Mouse (Mus musculus): ENCODE measurements around the gene Olfr1239. TPM values are rescaled to one million over a fixed set of nuclear protein-coding genes. Genes with fewer than 3 reads are reported as not detected.

Olfr1239 gene
- polyA plus RNA-seq (2011; ENCODE audit: insufficient read depth, insufficient read length, low replicate concordance, missing spikeins) = not detected in 2 replicates

DNA sequence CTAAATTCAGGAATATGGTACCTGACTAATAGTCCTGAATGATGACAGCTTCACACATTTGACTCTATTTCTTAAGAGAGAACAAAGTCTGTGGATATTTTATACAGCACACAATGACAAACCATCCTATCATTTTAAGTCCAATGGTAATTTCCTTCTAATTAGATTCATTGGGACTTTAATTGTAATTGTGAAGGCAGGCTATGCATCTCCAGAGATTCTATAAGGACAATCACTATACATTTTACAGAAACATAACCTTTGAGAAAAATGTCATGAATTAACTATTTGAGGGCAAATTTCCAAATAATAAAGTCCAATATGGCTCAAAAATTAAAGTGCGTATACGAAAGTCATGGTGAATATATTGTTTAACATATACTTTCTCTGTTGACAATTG lies at the start of gene Olfr1239:
Gene Olfr1239, minus strand, starts transcription at position 101 of the 400 bp plus-strand sequence.
- WGBS = 84% methylated on average over 2 of the region's 2 CpGs
- TF ChIP-seq CTCF (IDR thresholded peaks at IDR 0.05; ENCODE audit: control insufficient read depth, insufficient read depth, low read length) (no peak), POLR2A (IDR thresholded peaks at IDR 0.05; ENCODE audit: borderline replicate concordance, control insufficient read depth, low read depth, low read length) (no peak)
- no peak within 1 kb of the TSS for H3K27ac ChIP-seq (ENCODE audit: control insufficient read depth, insufficient read depth, low read depth, low read length, poor library complexity)
- H3K4me1 ChIP-seq (ENCODE audit: control insufficient read depth, insufficient read depth, low read length) = no peaks in the 10 kb centered on the region
- H3K4me3 ChIP-seq (replicated peaks; ENCODE audit: control insufficient read depth, low read depth, low read length) = no peak within 1 kb of the TSS

- H3K4me1 ChIP-seq (ENCODE audit: control insufficient read depth, insufficient read depth, low read length) = no peaks in the 10 kb centered on the region
- H3K4me3 ChIP-seq (replicated peaks; ENCODE audit: control insufficient read depth, low read depth, low read length) = no peak within 1 kb of the TSS
- no peak within 1 kb of the TSS for H3K27ac ChIP-seq (ENCODE audit: control insufficient read depth, insufficient read depth, low read depth, low read length, poor library complexity)
- no peak for TF ChIP-seq POLR2A (IDR thresholded peaks at IDR 0.05; ENCODE audit: borderline replicate concordance, control insufficient read depth, low read depth, low read length)
- no peak for TF ChIP-seq CTCF (IDR thresholded peaks at IDR 0.05; ENCODE audit: control insufficient read depth, insufficient read depth, low read length)
- 74% methylated on average over 3 of the region's 3 CpGs for WGBS
Observed at GRCm38 (mm10) chr2:89442900-89443299, 22.7 kb upstream of the Olfr1239 start, which contains the start of gene Olfr1240. TSS of gene Olfr1240 (minus strand) at chr2:89443000.

DNA sequence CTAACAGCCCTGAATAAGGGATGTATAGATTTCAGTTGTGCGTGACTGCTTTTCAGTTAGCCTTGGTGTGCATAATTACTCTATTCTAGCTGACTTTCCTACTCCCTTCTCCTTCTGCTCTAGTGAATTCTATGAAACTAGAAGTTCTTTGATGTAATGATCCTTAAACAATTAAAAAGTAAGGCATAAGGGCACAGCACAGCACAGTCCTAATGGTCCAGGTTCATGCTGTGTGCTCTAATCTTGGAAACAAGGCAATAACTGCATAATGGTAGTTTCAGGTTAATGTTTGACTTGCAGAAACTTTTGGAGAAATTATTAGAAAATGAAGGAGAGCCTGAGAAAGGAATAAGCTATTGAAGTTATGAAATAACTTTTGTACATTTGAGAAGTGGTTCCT lies 5.7 kb downstream of the Olfr1239 start:
- no peak overlapping the region for H3K27ac ChIP-seq (ENCODE audit: control insufficient read depth, insufficient read depth, low read depth, low read length, poor library complexity)
- 68% methylated on average over 1 of the region's 1 CpGs for WGBS
- no peaks in the 10 kb centered on the region for H3K4me1 ChIP-seq (ENCODE audit: control insufficient read depth, insufficient read depth, low read length)
- TF ChIP-seq POLR2A (IDR thresholded peaks at IDR 0.05; ENCODE audit: borderline replicate concordance, control insufficient read depth, low read depth, low read length) = no peak
- no peak overlapping the region for H3K4me3 ChIP-seq (replicated peaks; ENCODE audit: control insufficient read depth, low read depth, low read length)

GRCm38 (mm10) chr2:89409576-89409975 lies 10.6 kb downstream of the Olfr1239 start, which contains the start of gene Olfr1238:
TSS of gene Olfr1238 (minus strand) at chr2:89409676.
- WGBS = 80% methylated on average over 2 of the region's 2 CpGs
- Histone ChIP-seq H3K27ac (ENCODE audit: control insufficient read depth, insufficient read depth, low read depth, low read length, poor library complexity) (no peak within 1 kb of the TSS), H3K4me3 (replicated peaks; ENCODE audit: control insufficient read depth, low read depth, low read length) (no peak within 1 kb of the TSS), H3K4me1 (ENCODE audit: control insufficient read depth, insufficient read depth, low read length) (no peaks in the 10 kb centered on the region)
- no peak for TF ChIP-seq POLR2A (IDR thresholded peaks at IDR 0.05; ENCODE audit: borderline replicate concordance, control insufficient read depth, low read depth, low read length)
- no peak for TF ChIP-seq CTCF (IDR thresholded peaks at IDR 0.05; ENCODE audit: control insufficient read depth, insufficient read depth, low read length)

DNA sequence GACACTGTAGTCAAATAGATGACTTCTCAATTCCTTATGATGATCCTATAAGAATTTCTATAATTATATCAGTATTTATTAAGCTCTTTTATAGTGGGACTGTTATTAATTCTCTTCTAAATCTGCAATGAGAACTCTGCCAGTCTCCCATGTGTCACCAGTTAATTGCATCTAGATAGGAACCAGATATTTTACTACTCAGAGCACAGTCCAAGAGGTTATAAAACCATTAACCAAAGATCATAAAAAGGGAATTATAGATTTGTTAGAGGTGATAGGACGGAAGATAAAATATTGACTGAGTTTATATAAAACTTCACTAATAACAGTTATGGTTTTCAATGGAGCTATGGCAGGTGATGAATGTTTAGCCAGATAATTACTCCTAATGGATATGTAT lies 19.3 kb downstream of the Olfr1239 start:
- TF ChIP-seq CTCF (IDR thresholded peaks at IDR 0.05; ENCODE audit: control insufficient read depth, insufficient read depth, low read length) (no peak), POLR2A (IDR thresholded peaks at IDR 0.05; ENCODE audit: borderline replicate concordance, control insufficient read depth, low read depth, low read length) (no peak)
- WGBS = 90% methylated on average over 1 of the region's 1 CpGs
- no peak overlapping the region for H3K4me3 ChIP-seq (replicated peaks; ENCODE audit: control insufficient read depth, low read depth, low read length)
- no peak overlapping the region for H3K27ac ChIP-seq (ENCODE audit: control insufficient read depth, insufficient read depth, low read depth, low read length, poor library complexity)
- no peaks in the 10 kb centered on the region for H3K4me1 ChIP-seq (ENCODE audit: control insufficient read depth, insufficient read depth, low read length)

Other genes with a start within 250 kb of the Olfr1239 start
- not detected in 2 replicates for gene Olfr1225, start 245.7 kb downstream of the Olfr1239 start, polyA plus RNA-seq (2011; ENCODE audit: insufficient read depth, insufficient read length, low replicate concordance, missing spikeins)
- not detected in 2 replicates for gene Olfr1226, start 220.4 kb downstream of the Olfr1239 start, polyA plus RNA-seq (2011; ENCODE audit: insufficient read depth, insufficient read length, low replicate concordance, missing spikeins)
- not detected in 2 replicates for gene Olfr1228, start 166.3 kb downstream of the Olfr1239 start, polyA plus RNA-seq (2011; ENCODE audit: insufficient read depth, insufficient read length, low replicate concordance, missing spikeins)
- not detected in 2 replicates for gene Olfr1229, start 132.4 kb downstream of the Olfr1239 start, polyA plus RNA-seq (2011; ENCODE audit: insufficient read depth, insufficient read length, low replicate concordance, missing spikeins)
- gene Olfr1230, start 123.1 kb downstream of the Olfr1239 start, polyA plus RNA-seq (2011; ENCODE audit: insufficient read depth, insufficient read length, low replicate concordance, missing spikeins) = not detected in 2 replicates
- 0.25 TPM in 1 of 2 replicates, not detected in the other for gene Olfr1231, start 113.3 kb downstream of the Olfr1239 start, polyA plus RNA-seq (2011; ENCODE audit: insufficient read depth, insufficient read length, low replicate concordance, missing spikeins)
- gene Olfr1232, start 90.7 kb downstream of the Olfr1239 start, polyA plus RNA-seq (2011; ENCODE audit: insufficient read depth, insufficient read length, low replicate concordance, missing spikeins) = not detected in 2 replicates
- gene Olfr1233, start 78.0 kb downstream of the Olfr1239 start, polyA plus RNA-seq (2011; ENCODE audit: insufficient read depth, insufficient read length, low replicate concordance, missing spikeins) = not detected in 2 replicates
- gene Olfr1234, start 55.5 kb downstream of the Olfr1239 start, polyA plus RNA-seq (2011; ENCODE audit: insufficient read depth, insufficient read length, low replicate concordance, missing spikeins) = not detected in 2 replicates
- gene Olfr1238, start 10.7 kb downstream of the Olfr1239 start, polyA plus RNA-seq (2011; ENCODE audit: insufficient read depth, insufficient read length, low replicate concordance, missing spikeins) = not detected in 2 replicates
- not detected in 2 replicates for gene Olfr1240, start 22.6 kb upstream of the Olfr1239 start, polyA plus RNA-seq (2011; ENCODE audit: insufficient read depth, insufficient read length, low replicate concordance, missing spikeins)
- not detected in 2 replicates for gene Olfr1241, start 66.7 kb upstream of the Olfr1239 start, polyA plus RNA-seq (2011; ENCODE audit: insufficient read depth, insufficient read length, low replicate concordance, missing spikeins)
- not detected in 2 replicates for gene Olfr1242, start 77.9 kb upstream of the Olfr1239 start, polyA plus RNA-seq (2011; ENCODE audit: insufficient read depth, insufficient read length, low replicate concordance, missing spikeins)
- gene Olfr1243, start 111.1 kb upstream of the Olfr1239 start, polyA plus RNA-seq (2011; ENCODE audit: insufficient read depth, insufficient read length, low replicate concordance, missing spikeins) = not detected in 2 replicates
- gene Olfr1245, start 158.0 kb upstream of the Olfr1239 start, polyA plus RNA-seq (2011; ENCODE audit: insufficient read depth, insufficient read length, low replicate concordance, missing spikeins) = not detected in 2 replicates
- gene Olfr1246, start 172.8 kb upstream of the Olfr1239 start, polyA plus RNA-seq (2011; ENCODE audit: insufficient read depth, insufficient read length, low replicate concordance, missing spikeins) = not detected in 2 replicates
- gene Olfr1247, start 193.7 kb upstream of the Olfr1239 start, polyA plus RNA-seq (2011; ENCODE audit: insufficient read depth, insufficient read length, low replicate concordance, missing spikeins) = not detected in 2 replicates
- gene Olfr1248, start 197.8 kb upstream of the Olfr1239 start, polyA plus RNA-seq (2011; ENCODE audit: insufficient read depth, insufficient read length, low replicate concordance, missing spikeins) = not detected in 2 replicates
- not detected in 2 replicates for gene Olfr1249, start 214.6 kb upstream of the Olfr1239 start, polyA plus RNA-seq (2011; ENCODE audit: insufficient read depth, insufficient read length, low replicate concordance, missing spikeins)
- gene Olfr1250, start 241.1 kb upstream of the Olfr1239 start, polyA plus RNA-seq (2011; ENCODE audit: insufficient read depth, insufficient read length, low replicate concordance, missing spikeins) = 0.45 TPM in 1 of 2 replicates, not detected in the other

Data from bone marrow, adult 2 months (tissue).